Mouse (Mus musculus) brain, embryonic 18.5 days (tissue): ENCODE measurements at regions not wholly inside any gene's neighbourhood (a gene's known extent, or its start where the extent isn't known, plus 50 kb on each side); places are given as distances from the start of the nearest gene placed in this dataset.

ENCODE experiments used
- DNase-seq: peaks from one replicate; pipeline ENCODE4 v3.0.0-alpha.2; 2012; ENCODE audit warnings: low read depth, low spot score

- DNase-seq: no peak
Measured at GRCm38 (mm10) chr6:126481257-126481656, 54.0 kb downstream of the Kcna5 start.

DNA sequence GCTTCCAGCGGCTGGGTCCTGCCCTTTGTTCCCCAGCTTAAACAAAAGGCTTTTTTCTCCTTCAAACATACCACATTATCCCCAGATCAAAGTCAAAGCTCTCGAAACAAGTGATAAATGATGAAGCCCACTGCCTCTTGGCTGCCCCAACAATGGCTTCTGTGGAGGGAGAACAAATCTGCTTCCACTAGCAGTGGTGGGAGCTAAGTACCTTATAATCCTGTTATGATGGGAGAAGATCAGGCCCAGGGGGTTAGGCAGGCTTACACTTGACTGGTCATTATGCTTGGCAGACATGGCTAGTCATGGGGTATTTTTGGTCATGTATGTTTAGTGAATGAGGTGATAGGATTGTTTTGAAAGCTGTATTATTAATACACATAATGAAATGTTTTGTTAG, 57.7 kb downstream of the Kcna5 start:
- no peak for DNase-seq

DNA sequence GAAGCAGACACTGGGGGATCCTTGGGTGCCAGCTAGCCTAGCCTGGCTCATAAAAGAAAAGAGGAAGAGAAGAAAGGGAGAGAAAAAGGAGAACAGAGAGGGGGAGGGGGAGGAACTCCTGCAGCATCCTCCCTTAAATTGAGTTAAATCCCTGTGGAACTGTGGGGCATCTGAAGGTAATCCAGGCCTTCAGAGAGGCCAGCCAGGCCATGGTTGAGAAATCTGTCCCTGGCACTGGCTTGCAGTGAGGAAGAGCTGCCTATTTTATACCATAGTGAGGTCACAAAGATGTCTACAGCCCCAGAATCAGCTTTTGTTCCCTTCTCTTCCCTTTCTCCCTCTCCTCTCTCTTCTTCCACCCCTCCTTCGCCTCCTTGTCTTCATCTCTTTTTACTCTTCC, 58.5 kb downstream of the Kcna5 start:
- DNase-seq: no peak

- DNase-seq: no peak
Measured at GRCm38 (mm10) chr6:126475555-126475954, 59.7 kb downstream of the Kcna5 start.

- DNase-seq: no peak
Measured at GRCm38 (mm10) chr6:126453751-126454150, 81.5 kb downstream of the Kcna5 start.

DNA sequence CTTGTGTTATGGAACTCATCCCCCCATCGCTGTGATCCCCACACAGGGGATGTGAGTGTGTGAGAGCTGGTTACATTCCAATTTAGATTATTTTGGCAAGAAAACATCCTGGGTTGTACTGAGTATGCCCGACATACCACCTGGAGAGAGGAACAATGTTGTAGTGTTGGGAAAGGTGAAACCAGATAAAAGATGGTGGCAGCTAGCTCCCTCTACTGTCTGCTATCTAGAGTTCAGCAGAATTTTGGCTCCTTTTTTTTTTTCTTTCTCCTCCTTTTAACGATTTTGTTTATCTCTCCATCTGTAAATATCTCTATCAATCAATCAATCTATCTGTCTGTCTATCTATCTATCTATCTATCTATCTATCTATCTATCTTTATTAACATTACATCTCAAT, 89.7 kb downstream of the Kcna5 start:
- DNase-seq: no peak

- DNase-seq: no peak
Measured at GRCm38 (mm10) chr6:126440254-126440653, 95.0 kb downstream of the Kcna5 start.

DNA sequence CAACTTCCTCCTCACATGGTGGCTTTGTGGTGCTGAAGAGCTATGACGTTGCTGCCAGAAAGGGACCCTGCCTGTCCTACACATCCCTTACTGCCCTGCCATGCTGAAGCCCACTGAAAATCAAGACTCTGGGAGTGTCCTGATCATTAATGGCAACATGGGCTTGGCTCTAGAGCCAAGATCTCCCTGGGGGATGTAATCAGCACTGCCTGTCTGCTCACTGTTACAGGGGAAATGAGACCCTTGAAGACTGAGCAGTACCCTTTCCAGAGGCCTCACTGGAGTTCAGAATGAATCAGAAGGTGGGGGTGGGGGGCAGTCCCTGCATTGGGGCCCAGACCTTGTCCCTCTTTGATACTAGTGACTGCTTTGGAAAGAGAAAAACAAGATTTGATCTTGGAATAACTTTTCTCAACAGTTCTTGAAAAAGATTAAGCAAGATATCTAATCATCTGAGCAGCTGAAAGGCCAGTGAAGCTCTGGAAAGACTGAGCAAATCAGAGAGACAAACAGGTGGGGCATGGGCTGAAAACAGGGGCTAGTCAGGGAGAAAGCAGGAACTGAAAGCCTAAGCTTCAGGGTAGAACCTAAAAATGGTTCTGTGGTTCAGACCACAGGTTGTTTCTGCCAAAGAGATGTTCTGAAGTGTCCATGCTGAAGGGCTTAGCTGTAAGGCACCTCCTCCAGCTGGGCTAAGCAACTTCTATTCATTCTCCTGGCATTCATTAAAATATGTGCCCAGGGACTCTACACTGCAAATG, 97.1 kb downstream of the Kcna5 start:
- no peak for DNase-seq

DNA sequence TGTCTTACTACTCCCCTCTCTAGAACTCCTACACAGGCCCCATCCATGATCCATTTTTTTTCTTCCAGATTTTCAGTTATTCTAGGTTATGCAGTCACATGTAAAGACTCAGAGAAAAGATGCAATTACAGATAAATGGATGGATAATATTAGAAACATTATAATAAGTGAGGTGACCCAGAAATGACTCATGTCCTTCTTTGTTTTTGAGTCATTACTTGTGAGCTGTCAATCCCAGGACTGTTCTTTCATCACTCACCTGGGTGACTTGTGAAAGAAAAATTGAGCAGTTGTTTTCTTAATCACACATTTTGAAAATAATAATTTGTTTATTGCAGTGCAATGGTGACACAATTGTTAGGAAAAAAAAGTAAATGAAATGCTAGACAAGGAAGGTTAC, 108.0 kb downstream of the Kcna5 start:
- no peak for DNase-seq

DNA sequence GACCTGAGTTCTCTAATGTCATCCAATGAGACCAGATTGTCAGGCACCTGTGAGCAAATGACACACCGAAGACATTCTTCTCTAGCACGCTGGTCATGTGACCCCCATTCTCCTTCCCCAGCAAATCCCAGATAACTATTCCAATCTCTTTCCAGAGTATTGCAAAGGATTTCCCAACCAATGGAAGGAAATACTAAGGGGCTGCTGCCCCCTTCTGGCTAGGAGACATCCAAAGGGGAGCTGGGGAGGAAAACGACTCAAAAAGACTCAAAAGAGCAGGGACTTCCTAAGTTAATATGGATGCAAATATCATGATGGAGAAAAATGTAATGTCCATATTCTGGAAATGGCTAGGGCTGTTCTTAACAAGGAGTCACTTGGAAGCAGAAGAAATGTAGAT, 129.5 kb downstream of the Kcna5 start:
- DNase-seq: no peak

DNA sequence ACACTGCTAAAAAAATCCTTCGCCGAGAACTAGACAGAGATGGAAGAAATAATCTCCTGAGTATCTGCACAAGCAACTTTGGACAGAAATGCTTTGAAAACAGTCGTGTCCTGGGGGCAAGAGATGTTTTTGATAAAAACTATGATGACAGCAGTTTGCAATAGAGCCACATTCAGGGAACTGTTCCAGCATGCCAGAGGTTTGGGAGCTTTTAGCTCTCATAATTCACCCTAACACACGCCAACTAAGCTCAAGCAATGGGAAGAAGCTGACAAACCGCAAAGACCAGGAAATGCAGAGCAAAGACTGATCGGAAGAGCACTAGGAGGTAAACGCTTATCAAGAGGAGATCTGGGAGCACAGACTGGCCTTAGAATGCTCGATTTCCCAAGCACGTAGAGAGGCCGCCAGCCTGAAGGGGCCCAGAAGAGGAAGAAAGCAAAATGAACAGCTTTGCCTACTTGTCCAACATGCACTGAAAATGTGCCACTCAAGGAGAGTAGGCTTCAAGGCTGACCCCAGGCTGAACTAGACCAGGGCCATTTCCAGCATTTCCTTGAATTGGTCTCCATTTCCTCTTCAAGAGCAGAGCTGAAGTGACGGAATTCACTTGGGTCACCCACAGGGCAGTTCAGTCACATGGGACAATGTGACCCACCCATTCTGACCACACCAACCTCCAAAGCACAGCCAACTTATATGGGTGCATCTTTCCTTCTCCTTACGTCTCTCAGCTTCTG, 130.7 kb downstream of the Kcna5 start:
- DNase-seq: no peak

GRCm38 (mm10) chr6:126399595-126399994, 135.6 kb downstream of the Kcna5 start:
- DNase-seq: no peak

GRCm38 (mm10) chr6:126398641-126399040, 136.6 kb downstream of the Kcna5 start:
- DNase-seq: no peak

DNA sequence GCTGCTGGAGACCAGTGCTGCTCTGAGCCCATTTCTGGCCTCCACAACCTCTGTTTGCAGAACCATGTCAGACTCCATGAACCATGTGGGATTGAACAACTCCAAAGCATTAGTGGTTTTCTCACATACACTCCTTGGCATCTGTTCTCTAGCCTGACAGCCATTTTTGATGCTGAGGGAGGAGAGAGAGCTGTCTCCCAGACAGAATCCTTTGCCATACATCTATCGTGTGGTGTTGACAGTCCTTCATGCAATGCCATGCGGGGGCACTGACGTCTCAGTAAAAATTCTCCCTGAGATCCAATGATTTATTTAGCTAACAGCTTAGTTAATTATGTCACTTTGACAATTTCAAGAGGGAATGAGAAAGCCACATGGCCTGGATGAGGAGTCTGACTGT, 140.2 kb downstream of the Kcna5 start:
- DNase-seq: no peak

DNA sequence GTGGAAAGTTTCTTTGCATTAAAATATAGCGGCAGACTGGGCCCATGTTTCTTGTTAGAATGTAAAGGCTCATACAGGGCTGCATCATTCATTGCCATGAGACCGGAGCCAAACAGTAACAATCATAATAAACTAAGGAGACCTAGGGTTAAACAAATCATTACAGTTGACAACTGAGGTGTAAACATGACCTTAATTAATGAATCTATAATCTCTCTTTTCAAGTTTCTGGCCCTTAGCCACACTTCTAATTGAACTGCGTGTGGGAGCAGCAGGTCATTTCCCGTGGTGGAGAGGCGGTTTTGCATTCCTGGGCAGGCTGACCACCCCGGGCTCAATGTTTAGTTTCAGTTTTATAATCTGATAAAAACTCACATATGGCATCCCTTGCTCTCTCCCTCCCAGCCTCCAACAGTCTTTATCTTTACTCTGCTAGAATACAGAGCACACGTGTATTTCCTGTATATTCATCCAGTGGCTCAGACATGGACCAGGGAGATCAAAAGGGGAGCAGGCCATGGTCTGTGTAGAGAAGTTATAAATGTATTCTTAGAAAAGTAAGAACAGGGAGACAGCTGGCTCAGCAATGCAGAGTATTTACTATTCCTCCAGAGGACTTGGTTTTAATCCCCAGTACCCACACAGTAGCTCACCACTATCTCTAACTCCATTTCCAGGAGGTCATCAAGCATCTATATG, 141.0 kb downstream of the Kcna5 start:
- DNase-seq: no peak

- DNase-seq: no peak
Measured at GRCm38 (mm10) chr6:126384210-126385012, 150.8 kb downstream of the Kcna5 start.

GRCm38 (mm10) chr6:126377216-126377615, 158.0 kb downstream of the Kcna5 start:
- no peak for DNase-seq

GRCm38 (mm10) chr6:126374970-126375620, 160.1 kb downstream of the Kcna5 start:
- DNase-seq: no peak

GRCm38 (mm10) chr6:126371971-126372370, 163.2 kb downstream of the Kcna5 start:
- no peak for DNase-seq

GRCm38 (mm10) chr6:126371489-126371888, 163.7 kb downstream of the Kcna5 start:
- DNase-seq: no peak

DNA sequence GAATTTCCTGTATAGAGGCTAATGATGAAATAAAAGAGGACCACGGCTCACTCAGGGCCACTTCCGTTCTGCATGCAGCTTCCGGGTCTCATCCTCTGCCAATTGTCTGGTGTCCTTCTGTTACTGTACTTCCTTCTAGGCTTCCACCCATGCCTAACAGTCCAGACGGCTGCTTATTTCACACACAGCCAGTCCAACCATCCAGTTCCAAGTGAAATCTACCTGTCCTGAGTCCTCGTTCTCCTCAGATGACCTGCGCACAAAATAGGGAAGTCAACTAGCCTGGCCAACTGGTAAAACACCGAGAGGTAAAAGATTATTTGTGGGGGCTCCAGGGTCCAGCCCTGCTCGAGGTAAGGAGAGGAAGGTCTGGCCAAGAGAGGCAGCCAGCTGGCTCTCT, 169.7 kb downstream of the Kcna5 start:
- DNase-seq: no peak
